Comparison of ENCODE assay signal across 19 mouse cellular contexts in the genomic region with DNA sequence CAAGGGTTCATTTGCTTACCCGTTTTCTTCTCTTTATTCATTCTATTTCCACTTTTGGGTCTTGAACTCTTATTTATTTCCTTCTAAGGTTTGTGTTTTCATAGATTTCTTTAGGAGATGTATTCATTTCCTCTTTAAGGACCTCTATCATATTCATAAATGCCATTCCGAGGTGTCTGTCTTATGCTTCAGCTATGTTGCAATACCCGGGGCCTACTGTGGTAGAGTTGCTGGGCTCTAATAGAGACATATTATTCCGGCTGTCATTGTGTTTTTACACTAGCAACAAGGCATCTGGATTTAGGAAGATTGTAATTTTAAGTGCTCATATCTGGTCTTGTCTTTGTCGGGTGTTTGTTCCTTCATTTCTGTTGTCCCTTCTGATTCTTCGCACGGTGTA.
"Had no signal": no experiment of that assay in that cellular context is flagged by ENCODE, and none has a peak within 500 bp of the region (broad histone marks: within the 10 kb centered on the region; RNA-seq: fewer than 3 reads in every experiment).

No protein-coding gene starts in this region.

- ATAC-seq: forebrain, embryonic 13.5 days; forebrain, embryonic 14.5 days; forebrain, embryonic 15.5 days; forebrain, embryonic 16.5 days; forebrain, postnatal 0 days had no signal

- DNase-seq: cerebellum, adult 2 months; cerebellum, adult 8-10 months; cerebellum, adult 9-10 months; cerebellum, adult 9-11 months; cerebellum, postnatal 10 days; cerebellum, postnatal 14 days; cerebellum, postnatal 25 days; embryo, embryonic 11 days; forebrain, postnatal 0 days; gastrocnemius, adult 2 months; gastrocnemius, postnatal 10 days; gastrocnemius, postnatal 14 days; gastrocnemius, postnatal 25 days; gastrocnemius, postnatal 36 days; heart, adult 2 months had no signal
